Mouse (Mus musculus): Measurements from ENCODE around the gene Itih5. TPM values are rescaled to one million over a fixed set of nuclear protein-coding genes. Genes with fewer than 3 reads are reported as not detected.

Gene Itih5
- total and polyA plus RNA-seq, 2 experiments from 2014 or later = 7.4 to 42.9 TPM

GRCm38 (mm10) chr2:10288142-10288831 lies 134.9 kb downstream of the Itih5 start:
- no peaks in the 10 kb centered on the region for H3K27me3 ChIP-seq (ENCODE audit: control insufficient read depth, insufficient read depth, low read length)
- no peak overlapping the region for H3K9ac ChIP-seq (replicated peaks; ENCODE audit: low read depth, low read length)
- no peak overlapping the region for H3K27ac ChIP-seq (ENCODE audit: low read depth)
- no peaks in the 10 kb centered on the region for H3K4me1 ChIP-seq (ENCODE audit: control insufficient read depth, insufficient read depth)
- 14% methylated on average over 12 of the region's 12 CpGs for WGBS
- 0 out of 2 replicates have a peak, but pooled peaks have one; percentile 17 for ATAC-seq (ENCODE audit: insufficient read depth, low read depth)
- TF ChIP-seq CTCF (IDR thresholded peaks at IDR 0.05; ENCODE audit: low read depth) = peak; percentile 92
- TF ChIP-seq EP300 (IDR thresholded peaks at IDR 0.05; ENCODE audit: low read depth) = no peak
- H3K4me2 ChIP-seq (ENCODE audit: low read depth, low read length) = no peak overlapping the region
- no peak overlapping the region for H3K4me3 ChIP-seq (ENCODE audit: low read depth, low read length)
- H3K9me3 ChIP-seq (replicated peaks; ENCODE audit: control insufficient read depth, low read length) = no peaks in the 10 kb centered on the region
- H3K36me3 ChIP-seq (replicated peaks; ENCODE audit: control insufficient read depth, insufficient read depth, low read length) = no peaks in the 10 kb centered on the region
- DNase-seq (ENCODE audit: low spot score) = peak; percentile 79

- Histone ChIP-seq H3K27me3 (ENCODE audit: control insufficient read depth, insufficient read depth, low read length) (no peaks in the 10 kb centered on the region), H3K4me3 (ENCODE audit: low read depth, low read length) (no peak overlapping the region), H3K9me3 (replicated peaks; ENCODE audit: control insufficient read depth, low read length) (no peaks in the 10 kb centered on the region), H3K4me2 (ENCODE audit: low read depth, low read length) (no peak overlapping the region), H3K9ac (replicated peaks; ENCODE audit: low read depth, low read length) (no peak overlapping the region), H3K36me3 (replicated peaks; ENCODE audit: control insufficient read depth, insufficient read depth, low read length) (no peaks in the 10 kb centered on the region), H3K4me1 (ENCODE audit: control insufficient read depth, insufficient read depth) (no peaks in the 10 kb centered on the region), H3K27ac (ENCODE audit: low read depth) (no peak overlapping the region)
- 0% methylated on average over 1 of the region's 1 CpGs for WGBS
- ATAC-seq (ENCODE audit: insufficient read depth, low read depth) (no peak), DNase-seq (ENCODE audit: low spot score) (no peak)
- no peak for TF ChIP-seq EP300 (IDR thresholded peaks at IDR 0.05; ENCODE audit: low read depth)
- no peak for TF ChIP-seq CTCF (IDR thresholded peaks at IDR 0.05; ENCODE audit: low read depth)
Observed at GRCm38 (mm10) chr2:10288881-10289280, 135.5 kb downstream of the Itih5 start.

- WGBS = 77% methylated on average over 7 of the region's 7 CpGs
Observed at GRCm38 (mm10) chr2:10290115-10290514, 136.7 kb downstream of the Itih5 start.

GRCm38 (mm10) chr2:10293556-10294206 lies 140.3 kb downstream of the Itih5 start:
- WGBS = 52% methylated on average over 10 of the region's 10 CpGs
- no peaks in the 10 kb centered on the region for H3K4me1 ChIP-seq (ENCODE audit: control insufficient read depth, insufficient read depth)
- H3K4me3 ChIP-seq (ENCODE audit: low read depth, low read length) = no peak overlapping the region
- H3K27ac ChIP-seq (ENCODE audit: low read depth) = no peak overlapping the region
- TF ChIP-seq EP300 (IDR thresholded peaks at IDR 0.05; ENCODE audit: low read depth) (no peak), CTCF (IDR thresholded peaks at IDR 0.05; ENCODE audit: low read depth) (peak; percentile 13; the same call in 1 of the 2 replicates)
- DNase-seq (ENCODE audit: low spot score) = no peak
- H3K27me3 ChIP-seq (ENCODE audit: control insufficient read depth, insufficient read depth, low read length) = no peaks in the 10 kb centered on the region
- H3K9ac ChIP-seq (replicated peaks; ENCODE audit: low read depth, low read length) = no peak overlapping the region
- ATAC-seq (ENCODE audit: insufficient read depth, low read depth) = no peak
- no peak overlapping the region for H3K4me2 ChIP-seq (ENCODE audit: low read depth, low read length)
- H3K36me3 ChIP-seq (replicated peaks; ENCODE audit: control insufficient read depth, insufficient read depth, low read length) = no peaks in the 10 kb centered on the region
- H3K9me3 ChIP-seq (replicated peaks; ENCODE audit: control insufficient read depth, low read length) = no peaks in the 10 kb centered on the region

More at GRCm38 (mm10) chr2:10290115-10290514, 136.7 kb downstream of the Itih5 start:
- Histone ChIP-seq H3K36me3 (replicated peaks; ENCODE audit: control insufficient read depth, insufficient read depth, low read length) (no peaks in the 10 kb centered on the region), H3K4me2 (ENCODE audit: low read depth, low read length) (no peak overlapping the region), H3K4me1 (ENCODE audit: control insufficient read depth, insufficient read depth) (no peaks in the 10 kb centered on the region), H3K4me3 (ENCODE audit: low read depth, low read length) (no peak overlapping the region), H3K9me3 (replicated peaks; ENCODE audit: control insufficient read depth, low read length) (no peaks in the 10 kb centered on the region), H3K27me3 (ENCODE audit: control insufficient read depth, insufficient read depth, low read length) (no peaks in the 10 kb centered on the region), H3K27ac (ENCODE audit: low read depth) (no peak overlapping the region), H3K9ac (replicated peaks; ENCODE audit: low read depth, low read length) (no peak overlapping the region)
- DNase-seq (ENCODE audit: low spot score) (no peak), ATAC-seq (ENCODE audit: insufficient read depth, low read depth) (no peak)
- TF ChIP-seq EP300 (IDR thresholded peaks at IDR 0.05; ENCODE audit: low read depth) (no peak), CTCF (IDR thresholded peaks at IDR 0.05; ENCODE audit: low read depth) (no peak)

GRCm38 (mm10) chr2:10295908-10296307 lies 142.5 kb downstream of the Itih5 start:
- TF ChIP-seq CTCF (IDR thresholded peaks at IDR 0.05; ENCODE audit: low read depth) = no peak
- TF ChIP-seq EP300 (IDR thresholded peaks at IDR 0.05; ENCODE audit: low read depth) = no peak
- DNase-seq (ENCODE audit: low spot score) (no peak), ATAC-seq (ENCODE audit: insufficient read depth, low read depth) (no peak)
- Histone ChIP-seq H3K9ac (replicated peaks; ENCODE audit: low read depth, low read length) (no peak overlapping the region), H3K4me2 (ENCODE audit: low read depth, low read length) (no peak overlapping the region), H3K36me3 (replicated peaks; ENCODE audit: control insufficient read depth, insufficient read depth, low read length) (no peaks in the 10 kb centered on the region), H3K4me3 (ENCODE audit: low read depth, low read length) (no peak overlapping the region), H3K9me3 (replicated peaks; ENCODE audit: control insufficient read depth, low read length) (no peaks in the 10 kb centered on the region), H3K27ac (ENCODE audit: low read depth) (no peak overlapping the region), H3K4me1 (ENCODE audit: control insufficient read depth, insufficient read depth) (no peaks in the 10 kb centered on the region), H3K27me3 (ENCODE audit: control insufficient read depth, insufficient read depth, low read length) (peaks cover 4% of the 10 kb centered on the region; the same call in 1 of the 2 replicates)
- 9% methylated on average over 11 of the region's 11 CpGs for whole genome bisulfite sequencing
